Mouse (Mus musculus): ENCODE measurements around the gene Kpna4. TPM values are rescaled to one million over a fixed set of nuclear protein-coding genes. Genes with fewer than 3 reads are reported as not detected.

The Kpna4 gene
- 66.8 and 69.3 TPM in 2 replicates for total RNA-seq (2021)
- long read RNA-seq, experiment 1, full-length matches to known transcripts: 24 of 29 reads
- long read RNA-seq, experiment 1, partial matches to known transcripts: 1 of 29 reads
- long read RNA-seq, experiment 1, other reads (novel, unspliced or antisense): 4 of 29 reads
- long read RNA-seq, experiment 2, full-length matches to known transcripts: 24 of 34 reads
- long read RNA-seq, experiment 2, partial matches to known transcripts: 1 of 34 reads
- long read RNA-seq, experiment 2, other reads (novel, unspliced or antisense): 9 of 34 reads

DNA sequence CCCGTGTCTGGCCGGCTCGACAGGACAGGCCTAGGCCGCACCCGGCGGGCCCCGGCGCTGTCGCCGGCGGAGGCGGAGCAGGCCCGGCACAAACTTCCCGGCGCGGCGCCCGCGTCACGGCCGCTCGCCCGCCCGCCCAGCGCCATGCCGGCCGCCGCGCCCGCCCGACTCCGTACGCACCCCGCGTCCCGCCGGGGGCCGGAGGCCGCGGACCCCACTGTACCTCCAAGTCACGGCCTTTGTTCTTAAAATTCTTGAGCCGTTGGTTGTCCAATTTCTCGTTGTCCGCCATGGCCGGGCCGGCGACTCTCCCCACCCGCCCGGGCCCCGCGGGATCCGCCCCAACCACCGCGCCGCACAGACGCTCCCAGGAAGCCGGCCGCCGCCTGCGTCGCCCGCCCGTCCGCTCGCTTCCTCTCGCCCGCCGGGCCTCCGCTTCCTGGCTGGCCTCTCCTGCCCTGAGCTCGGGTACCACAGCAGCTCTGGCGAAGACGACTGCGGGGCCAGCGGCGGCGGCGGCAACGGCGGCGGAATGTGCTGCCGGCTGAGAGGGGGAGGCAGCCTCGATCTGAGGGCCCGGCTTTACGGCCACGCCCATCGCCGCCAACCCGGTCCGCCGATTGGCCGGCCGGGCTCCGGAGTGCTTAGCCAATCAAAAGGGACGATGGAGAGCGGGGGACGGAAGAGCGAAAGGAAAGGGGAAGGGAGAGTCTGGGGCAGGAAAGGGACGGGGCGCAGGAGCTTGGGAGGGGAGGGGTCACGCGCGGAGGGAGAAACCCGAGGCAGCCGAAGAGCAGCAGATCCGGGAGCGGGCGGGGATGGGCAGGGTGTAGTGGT is at the start of gene Kpna4:
Kpna4 (minus strand) TSS at position 605 of the 837 bp plus-strand sequence.
- DNase-seq: peak; percentile 97

DNA sequence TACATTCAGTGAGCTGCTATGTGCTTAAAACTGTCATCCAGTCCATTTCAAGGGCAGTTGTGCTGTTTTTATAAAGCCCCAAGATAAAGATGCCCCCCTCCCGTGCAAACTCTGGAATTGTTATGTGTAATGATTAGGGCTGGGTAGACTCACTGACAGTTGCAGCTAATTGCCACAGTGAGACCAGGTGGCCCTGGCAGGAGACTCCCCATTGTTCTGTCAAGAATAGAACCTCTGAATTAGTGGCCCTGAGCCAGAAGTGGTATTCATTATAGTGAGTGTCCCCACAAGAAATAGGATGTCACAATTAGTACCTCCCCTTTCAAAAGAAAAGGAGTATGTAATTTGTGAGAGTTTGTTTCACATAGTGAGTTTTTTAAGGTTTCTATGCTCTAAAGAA is 48.3 kb upstream of the Kpna4 start:
- no peak for DNase-seq

DNA sequence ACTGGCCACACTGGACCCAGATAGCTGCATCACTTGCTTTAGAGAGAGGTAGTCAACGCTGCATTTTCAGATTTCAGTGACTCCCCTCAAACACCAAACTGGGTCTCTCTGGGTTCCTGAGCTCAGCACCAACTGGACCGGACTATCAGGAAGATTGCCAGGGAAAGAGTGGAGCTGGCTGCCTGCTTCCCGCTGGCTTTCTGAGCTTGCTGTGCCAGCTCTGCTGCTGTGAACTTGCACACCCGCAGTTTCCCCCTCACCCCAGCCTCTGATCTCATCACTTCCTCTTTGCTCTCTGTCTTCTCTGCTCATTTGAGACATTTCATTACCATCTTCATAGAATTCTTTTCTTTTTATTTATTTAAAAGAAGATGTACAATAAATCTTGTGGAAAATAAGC is 44.2 kb upstream of the Kpna4 start:
- DNase-seq: peak; percentile 13

DNA sequence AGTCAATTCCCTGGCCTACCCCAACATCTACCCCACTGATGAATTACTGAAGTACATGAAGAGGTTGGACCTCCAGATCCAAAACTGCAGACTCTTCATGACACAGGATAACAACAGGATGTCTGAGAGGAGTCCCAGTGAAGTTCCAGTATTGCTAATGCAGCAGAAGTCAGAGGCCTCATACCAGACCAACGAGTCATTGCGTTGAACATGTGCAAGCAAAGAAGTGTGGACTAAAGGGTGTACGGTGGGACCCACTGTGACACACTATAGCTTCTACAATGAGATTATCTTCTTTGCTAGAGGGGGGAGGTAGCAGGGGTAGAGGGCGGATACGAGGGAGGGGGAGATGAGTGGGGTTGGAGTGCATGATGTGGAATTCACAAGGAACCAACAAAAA is 42.9 kb upstream of the Kpna4 start:
- no peak for DNase-seq

DNA sequence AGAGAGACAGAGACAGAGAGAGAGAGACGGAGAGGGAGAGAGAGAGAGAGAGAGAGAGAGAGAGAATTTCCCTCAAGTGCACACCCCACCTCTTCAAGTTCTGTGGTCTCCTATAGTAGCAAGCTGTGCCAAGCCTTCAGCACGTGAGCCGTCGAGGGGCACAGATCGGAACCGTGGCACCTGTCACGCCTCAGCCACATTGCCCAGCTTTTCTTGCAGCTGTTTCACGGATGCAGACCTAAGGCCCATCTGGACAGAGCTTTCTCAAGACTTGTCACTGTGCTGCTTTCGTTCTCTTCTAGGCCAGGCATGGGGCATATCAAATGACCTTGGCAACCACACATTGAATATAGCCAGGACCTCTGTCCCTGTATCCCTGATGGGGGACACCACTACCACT is 41.8 kb upstream of the Kpna4 start:
- no peak for DNase-seq

DNA sequence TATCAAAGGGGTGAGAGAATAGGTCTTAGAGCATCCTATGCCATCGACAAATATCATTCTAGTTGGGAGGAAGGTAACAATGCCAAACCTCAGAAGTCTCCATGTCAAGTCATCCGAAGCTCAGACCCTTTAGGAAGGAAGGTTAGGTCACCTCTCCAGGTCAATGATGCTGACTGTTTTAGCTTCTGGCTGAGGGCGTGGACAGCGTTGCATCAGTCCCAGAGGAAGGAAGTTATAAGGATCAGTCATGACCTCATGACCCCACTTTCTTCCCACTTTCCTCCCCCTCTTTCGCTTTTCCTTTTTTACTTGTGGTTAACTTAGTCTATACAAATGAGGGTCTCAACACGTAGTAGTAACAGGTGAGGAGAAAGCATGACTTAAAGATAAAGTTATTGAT is 36.1 kb upstream of the Kpna4 start:
- DNase-seq: no peak

DNA sequence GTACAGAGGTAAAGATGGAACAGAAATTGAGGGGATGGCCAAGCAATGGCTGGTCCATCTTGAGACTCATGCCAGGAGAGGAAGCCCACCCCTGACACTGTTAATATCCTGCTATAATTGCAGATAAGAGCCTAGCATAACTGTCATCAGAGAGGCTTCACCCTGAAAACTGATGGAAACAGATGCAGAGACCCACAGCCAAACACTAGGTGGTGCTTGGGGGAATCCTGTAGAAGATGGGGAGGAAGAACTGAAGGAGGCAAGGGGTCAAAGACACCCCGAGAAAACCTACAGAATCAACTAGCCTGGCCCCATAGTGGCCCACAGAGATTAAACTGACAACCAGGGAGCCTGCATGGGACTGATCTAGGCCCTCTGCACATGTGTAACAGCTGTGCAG is 33.5 kb upstream of the Kpna4 start:
- DNase-seq: no peak

DNA sequence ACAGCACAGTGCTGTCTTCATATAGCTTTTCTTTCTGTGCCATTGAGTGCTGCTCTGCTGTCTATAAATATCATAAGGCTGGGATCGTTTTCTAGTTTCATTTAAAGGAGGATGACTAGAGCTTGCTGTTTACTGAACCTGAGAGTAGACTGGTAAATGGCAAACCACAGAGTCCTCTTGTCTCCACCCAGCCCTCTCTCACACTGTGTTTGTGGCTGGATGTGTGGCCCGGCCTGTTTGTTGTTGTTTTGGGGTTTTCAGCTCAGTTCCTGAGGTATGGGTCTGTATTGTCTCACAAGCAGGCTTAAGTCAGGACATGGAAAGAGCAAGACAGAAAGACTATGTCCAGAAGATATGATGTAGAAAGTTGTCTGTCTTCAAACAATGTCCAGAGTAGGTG is 32.6 kb upstream of the Kpna4 start:
- DNase-seq: no peak

DNA sequence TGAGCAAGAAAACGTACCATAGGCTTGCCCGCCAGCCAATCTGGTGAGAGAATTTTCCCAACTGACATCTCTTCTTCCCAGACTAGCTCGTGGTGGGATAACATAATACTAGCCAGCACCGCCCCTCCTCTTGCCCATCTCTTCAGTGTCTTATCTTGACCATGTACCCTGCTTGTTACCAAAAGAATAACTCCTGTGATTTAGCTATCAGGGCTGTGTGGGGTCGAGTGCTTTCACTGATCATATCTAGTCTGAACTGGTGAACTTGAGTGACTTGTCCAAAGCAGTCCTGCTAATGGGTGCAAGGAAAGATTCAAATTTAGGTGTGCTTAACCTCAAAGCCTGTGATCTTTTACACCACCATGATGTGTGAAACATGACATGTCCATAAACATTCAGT is 31.0 kb upstream of the Kpna4 start:
- no peak for DNase-seq

DNA sequence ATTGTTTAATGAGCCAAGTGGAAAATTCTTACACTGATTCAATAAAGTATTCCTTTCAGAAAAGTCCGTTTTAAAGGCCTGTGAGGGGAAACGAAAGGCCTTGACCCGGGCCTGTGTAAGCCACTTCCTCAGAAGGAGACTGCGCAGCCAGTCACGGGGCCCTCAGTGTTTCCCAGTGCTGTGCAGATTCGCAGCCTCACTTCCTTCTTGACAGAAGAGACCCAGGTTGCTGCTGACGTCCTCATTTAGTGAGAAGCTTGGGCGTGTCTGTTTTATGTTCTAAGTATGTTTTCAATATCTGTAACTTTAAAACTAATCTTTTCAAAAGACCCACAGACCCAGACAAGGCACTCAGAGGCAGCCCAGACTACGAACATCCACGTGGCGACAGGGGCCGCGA is 29.6 kb upstream of the Kpna4 start:
- DNase-seq: peak; percentile 21

DNA sequence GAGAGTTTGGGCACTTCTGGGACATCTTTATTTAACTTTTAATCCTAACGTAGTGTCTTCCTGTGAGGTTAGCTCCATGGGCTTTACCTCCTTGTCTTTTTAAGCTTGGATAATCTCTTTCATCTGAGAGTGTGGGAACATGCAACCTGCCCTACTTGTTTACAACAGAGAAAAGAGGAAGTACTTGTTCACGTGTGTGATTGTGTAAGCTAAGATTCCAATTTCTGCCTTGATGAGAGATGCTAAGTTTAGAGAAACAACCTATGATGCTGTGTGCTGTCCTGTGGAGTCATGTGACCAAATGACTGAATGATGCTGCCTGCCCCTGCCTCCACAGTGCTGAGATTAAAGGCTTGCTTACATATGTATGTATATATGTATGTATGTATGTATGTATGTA is 27.8 kb upstream of the Kpna4 start:
- DNase-seq: no peak

DNA sequence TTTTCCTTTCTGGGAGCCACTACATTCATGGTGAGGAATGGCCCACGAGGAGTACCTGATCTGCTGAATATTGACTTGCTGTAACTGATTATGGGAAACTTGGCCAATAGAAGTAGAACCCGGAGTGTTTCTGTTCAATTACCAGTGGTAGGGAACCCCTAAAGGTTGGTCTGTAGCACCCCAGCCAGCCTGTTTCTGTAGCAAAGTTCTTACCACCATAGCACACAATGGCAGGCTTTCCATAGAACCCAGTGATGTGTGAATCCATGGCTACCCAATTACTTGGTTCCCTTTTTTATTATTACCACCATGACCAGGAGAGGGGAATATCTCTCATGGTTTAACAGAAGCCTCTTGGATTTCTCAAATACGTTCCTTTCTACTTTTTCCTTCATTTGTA is 24.0 kb upstream of the Kpna4 start:
- no peak for DNase-seq

DNA sequence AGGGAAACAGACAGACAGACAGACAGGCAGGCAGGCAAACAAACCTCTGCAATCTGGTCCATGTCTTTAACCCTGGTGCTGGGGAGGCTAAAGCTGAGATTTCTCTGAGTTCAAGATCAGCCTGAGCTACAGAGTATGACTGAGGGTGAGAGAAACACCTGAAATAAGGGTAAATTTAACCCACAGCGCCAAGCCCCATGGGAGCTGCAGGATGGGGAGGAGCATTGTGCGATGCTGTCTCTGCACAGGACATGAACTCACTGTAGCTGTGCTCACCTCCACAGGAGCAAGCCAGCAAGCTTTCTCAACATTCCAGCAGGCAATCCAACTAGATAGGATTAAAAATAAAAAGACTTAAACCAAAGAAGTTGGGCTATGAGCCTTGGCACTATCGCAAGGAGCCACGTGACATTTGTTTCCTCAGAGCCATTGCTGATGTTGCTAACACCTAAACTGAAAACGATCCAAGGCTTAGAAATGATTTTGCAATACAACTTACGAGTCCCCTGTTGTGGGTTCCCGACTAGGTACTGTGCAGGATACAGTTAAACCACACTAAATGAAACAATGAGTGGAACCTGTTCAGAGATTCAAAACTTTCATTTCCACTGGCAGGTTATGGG is 15.6 kb upstream of the Kpna4 start:
- peak; percentile 30 for DNase-seq

DNA sequence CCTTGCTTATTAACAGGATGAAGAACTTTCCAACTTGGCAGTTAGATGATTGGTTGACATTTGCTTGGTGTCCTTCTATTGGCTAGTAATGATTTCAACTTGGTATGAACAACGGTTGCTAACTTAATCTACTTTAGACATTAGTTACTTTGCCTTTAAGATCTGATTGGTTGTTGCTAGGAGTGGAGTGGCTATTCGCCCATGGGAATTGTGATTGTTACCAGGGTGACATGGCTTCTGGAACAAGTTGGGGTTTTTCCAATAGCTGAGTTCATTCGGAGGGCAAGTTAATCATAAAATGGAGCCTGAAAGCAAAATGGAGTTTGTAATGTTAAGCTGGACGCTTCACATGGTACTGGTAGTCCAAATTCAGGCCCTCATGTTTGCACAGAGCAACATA is 13.9 kb upstream of the Kpna4 start:
- DNase-seq: no peak

DNA sequence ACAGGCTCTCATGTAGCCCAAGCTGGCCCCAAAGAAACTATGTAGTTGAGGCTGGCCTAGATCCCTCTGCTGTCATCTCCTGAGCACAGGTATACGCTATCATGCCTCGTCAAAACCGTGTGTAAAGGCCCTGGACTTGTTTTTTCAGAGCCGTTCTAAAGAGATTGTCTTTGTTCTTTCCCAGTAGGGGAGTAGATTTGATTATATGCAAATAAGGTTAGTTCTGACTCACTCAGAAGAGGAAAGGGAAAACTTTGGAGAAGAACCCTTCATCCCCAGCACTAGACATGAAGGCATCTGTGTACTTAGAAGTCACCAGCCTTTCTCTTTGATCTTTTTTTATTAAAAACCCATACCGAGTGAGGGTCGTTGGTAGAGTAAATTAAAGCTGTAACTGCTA is 9.1 kb upstream of the Kpna4 start:
- no peak for DNase-seq

DNA sequence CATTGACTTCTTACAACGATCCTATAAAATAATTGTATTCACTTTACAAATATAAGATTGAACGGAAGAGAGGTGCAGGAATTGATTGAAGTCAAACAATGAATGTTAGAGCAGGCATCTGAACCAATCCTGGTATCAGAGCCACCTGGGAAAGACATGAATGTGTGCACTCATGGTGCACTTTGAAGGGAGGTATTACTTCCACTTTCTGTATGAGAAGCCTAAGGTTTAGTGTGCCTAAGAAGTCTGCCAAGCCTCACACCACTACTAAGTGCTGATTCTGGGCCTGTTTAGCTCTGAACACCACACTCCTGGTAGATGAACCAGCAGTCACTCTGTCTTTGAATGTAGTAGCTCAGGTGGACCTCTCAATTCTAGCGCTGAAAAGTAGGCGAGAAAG is 4.1 kb upstream of the Kpna4 start:
- DNase-seq: no peak

DNA sequence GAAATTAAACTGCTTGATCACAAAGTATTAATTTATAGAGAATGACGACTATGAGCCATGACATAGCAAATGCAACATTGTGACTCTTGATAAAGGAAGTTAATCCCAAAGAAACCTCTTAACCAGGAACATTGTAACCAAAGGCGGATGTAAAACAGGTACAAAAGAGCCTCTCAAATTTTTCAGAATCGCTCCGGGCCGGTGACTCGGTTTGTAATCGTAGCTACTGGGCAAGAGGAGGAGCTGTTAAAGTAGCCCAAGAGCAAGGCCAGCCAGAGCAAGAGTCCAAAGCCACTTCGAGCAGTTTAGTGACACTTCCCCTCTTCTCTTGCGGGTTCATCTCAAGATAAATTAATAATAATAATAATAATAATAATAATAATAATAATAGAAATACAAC is 780 bp upstream of the Kpna4 start:
- DNase-seq: peak; percentile 14

DNA sequence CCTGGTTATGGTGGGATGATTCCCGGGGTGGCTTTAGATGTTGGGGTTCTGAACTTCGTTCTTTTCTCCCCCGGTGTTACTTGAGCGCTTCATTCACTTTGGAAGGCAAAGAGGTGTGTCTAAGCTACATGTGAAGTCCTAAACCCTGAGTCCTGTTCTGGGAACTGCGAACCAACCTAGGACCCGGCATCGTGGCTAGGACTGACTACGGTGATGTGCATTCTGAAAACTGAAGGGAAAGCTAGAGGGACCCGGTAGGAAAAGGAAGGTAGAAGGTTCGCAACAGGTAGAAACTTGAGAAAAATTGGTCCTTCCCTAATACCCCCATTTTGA is 399 bp upstream of the Kpna4 start:
- DNase-seq: no peak

DNA sequence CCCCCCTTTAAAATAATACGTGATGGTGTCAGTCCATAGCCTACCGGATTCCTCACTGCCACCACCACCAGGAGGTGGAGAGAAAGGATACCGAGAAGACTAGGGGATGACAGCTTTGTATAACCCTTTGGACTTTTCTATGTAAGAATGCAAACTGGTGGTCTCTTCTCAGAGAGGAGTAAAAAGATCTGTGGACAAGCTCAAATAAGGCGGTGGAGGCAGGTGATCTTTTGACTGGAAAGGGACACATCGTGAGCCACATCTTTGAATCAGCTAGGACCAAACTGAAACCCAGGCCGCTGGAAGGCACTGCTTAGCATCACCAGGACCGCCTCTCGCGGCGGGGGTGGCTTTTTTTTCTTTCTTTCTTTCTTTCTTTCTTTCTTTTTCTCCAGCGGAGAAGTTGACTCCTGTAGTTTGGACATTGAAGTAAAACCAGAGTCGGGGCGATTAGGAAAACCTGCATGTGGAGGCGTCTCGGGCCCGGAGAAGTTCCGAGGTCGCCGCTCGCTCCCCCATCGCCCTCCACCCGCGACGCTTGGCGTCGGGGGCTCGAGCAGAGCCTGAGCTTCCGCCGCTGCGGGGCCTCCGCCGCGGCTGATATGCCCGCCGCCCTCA is 913 bp downstream of the Kpna4 start:
- DNase-seq: peak; percentile 53

DNA sequence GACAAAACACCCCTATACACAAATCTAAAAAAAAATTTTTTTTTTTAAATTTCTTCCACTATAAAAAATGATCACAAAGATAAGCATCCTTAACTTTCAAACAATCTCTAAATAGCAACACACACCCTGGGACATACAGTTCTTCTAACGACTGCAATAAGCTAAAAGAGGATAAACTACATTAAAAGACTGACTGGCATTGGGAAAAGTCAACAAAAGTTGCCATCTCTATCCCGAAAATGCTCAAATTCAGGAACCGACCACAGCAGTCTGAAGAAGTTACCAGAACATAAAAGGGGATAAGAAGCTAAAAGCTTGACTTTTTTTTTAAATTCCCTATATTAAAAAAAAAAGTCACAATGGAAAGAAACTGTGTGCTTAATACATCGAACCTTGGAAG is 1.5 kb downstream of the Kpna4 start:
- DNase-seq: no peak

DNA sequence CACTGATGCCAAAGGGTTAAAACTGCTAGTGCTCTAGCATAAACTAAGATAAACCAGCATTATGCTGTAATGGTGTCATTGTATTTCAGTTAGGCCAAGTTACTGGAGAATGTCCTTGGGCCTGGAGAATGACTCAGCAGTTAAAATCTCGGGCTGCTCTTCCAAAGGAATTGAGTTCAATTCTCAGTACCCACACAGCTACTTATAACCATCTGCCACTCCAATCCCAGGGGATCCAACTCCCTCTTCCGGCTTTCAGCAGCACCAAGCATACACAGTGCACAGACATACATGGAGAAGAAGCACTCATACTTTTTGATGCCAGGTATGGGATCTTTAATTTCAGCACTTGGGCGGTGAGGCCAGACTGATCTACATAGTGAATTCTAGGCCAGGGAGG is 8.1 kb downstream of the Kpna4 start:
- DNase-seq: peak; percentile 43

DNA sequence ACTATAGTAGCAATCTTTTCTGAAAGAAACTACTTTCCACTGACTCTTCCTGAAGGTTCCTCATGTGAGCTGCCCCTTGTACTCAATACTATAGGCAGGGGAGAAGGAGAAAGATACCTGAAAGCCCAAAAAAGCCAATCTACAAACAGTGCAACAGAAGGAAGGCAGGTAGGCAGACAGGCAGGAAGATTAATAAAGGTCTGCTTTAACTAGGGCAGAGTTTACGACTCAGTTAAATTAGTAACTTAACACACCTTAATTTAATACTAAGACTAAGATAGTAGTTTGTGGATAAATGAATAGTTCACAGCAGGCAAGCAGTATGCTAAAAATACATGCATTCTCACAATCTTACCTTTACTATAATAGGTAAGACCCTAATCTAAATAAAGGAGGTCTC is 12.2 kb downstream of the Kpna4 start:
- no peak for DNase-seq

DNA sequence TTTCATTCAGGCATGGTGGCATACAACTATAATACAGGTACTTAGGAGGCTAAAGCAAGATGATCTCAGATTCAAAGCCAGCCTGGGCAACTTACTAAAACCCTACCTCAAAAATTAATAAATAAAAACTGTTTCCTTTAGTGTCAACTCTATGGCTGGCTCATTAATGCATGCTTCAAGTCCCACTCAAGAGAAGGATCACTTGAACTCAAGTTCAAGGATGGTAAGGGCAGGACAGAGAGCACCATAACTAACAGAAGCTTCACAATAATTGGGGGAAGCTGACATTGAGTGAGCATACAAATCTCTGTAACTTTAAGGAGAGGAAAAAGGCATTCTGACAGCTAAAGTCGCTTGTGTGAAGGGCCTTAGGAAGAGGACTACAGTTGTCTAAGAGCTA is 13.0 kb downstream of the Kpna4 start:
- no peak for DNase-seq

All from adrenal gland, postnatal 14 days (tissue).